Mouse (Mus musculus) intestine, embryonic 15.5 days (tissue): ENCODE results near the gene Cped1. TPM values are rescaled to one million over a fixed set of nuclear protein-coding genes. Genes with fewer than 3 reads are reported as not detected.

Source experiments
- ATAC-seq: fragments of 200-750 bp; cut with Nextera tagmentation; 2 replicates; pipeline ENCODE4 v1.8.0; 2017; ENCODE audit warnings: moderate TSS enrichment, moderate library complexity
- H3K27ac ChIP-seq: fragments of 300-500 bp; sonication (generic); 2 replicates; pipeline ENCODE4 v1.5.1; 2015; ENCODE audit warnings: mild to moderate bottlenecking, inconsistent platforms
- H3K27me3 ChIP-seq: fragments of 300-500 bp; sonication (generic); replicated peaks from 2 replicates; pipeline ENCODE4 v1.6.1; 2015; ENCODE audit warnings: inconsistent platforms
- H3K36me3 ChIP-seq: fragments of 300-500 bp; sonication (generic); 2 replicates; pipeline ENCODE4 v1.6.1; 2015; ENCODE audit warnings: inconsistent platforms
- H3K4me1 ChIP-seq: fragments of 300-500 bp; sonication (generic); replicated peaks from 2 replicates; pipeline ENCODE4 v1.6.1; 2015; ENCODE audit warnings: inconsistent platforms
- H3K4me2 ChIP-seq: fragments of 300-500 bp; sonication (generic); replicated peaks from 2 replicates; pipeline ENCODE4 v1.6.1; 2015; ENCODE audit warnings: mild to moderate bottlenecking, inconsistent platforms
- H3K4me3 ChIP-seq: fragments of 300-500 bp; sonication (generic); replicated peaks from 2 replicates; pipeline ENCODE4 v1.5.1; 2015; ENCODE audit warnings: inconsistent platforms
- H3K9ac ChIP-seq: fragments of 300-500 bp; sonication (generic); 2 replicates; pipeline ENCODE4 v1.6.1; 2015; ENCODE audit warnings: inconsistent platforms
- H3K9me3 ChIP-seq: fragments of 300-500 bp; sonication (generic); 2 replicates; pipeline ENCODE4 v1.6.1; 2016; ENCODE audit warnings: inconsistent platforms
- WGBS: fragments of 180-500 bp; shearing (Covaris S2); methylation state at CpG from one replicate; pipeline ENCODE4 v1.1.7; 2015; 5-methylcytosine and 5-hydroxymethylcytosine counted together
- polyA plus RNA-seq: library from polyadenylated mRNA; unstranded; fragments of >200 nt; fragmentation: Nextera tagmentation; extraction: Ambion mirVana; gene quantifications from 2 replicates; pipeline ENCODE4 v1.2.1, GENCODE M21; 2015

Cped1 gene
- polyA plus RNA-seq: 19.5 and 20.7 TPM in 2 replicates

- H3K27me3 ChIP-seq: no peaks in the 10 kb centered on the region
- peak within 1 kb of the TSS; percentile 84 for H3K4me2 ChIP-seq
- WGBS: under 1% methylated on average over 38 of the region's 38 CpGs
- H3K27ac ChIP-seq: peak within 1 kb of the TSS; percentile 61
- no peaks in the 10 kb centered on the region for H3K9me3 ChIP-seq
- peak; percentile 76 for ATAC-seq
- H3K9ac ChIP-seq: peak within 1 kb of the TSS; percentile 50
- no peaks in the 10 kb centered on the region for H3K4me1 ChIP-seq
- H3K36me3 ChIP-seq: no peaks in the 10 kb centered on the region
- H3K4me3 ChIP-seq: peak within 1 kb of the TSS; percentile 47
These were observed at the start of gene Cped1 for GRCm38 (mm10) chr6:21985732-21986540. Gene Cped1 (plus strand): TSS chr6:21985916.

GRCm38 (mm10) chr6:21937981-21938635, 47.6 kb upstream of the Cped1 start:
- Histone ChIP-seq H3K4me3 (no peak overlapping the region), H3K4me2 (no peak overlapping the region), H3K27ac (no peak overlapping the region), H3K9me3 (no peaks in the 10 kb centered on the region), H3K36me3 (no peaks in the 10 kb centered on the region), H3K27me3 (no peaks in the 10 kb centered on the region), H3K9ac (no peak overlapping the region), H3K4me1 (no peaks in the 10 kb centered on the region)
- WGBS: 69% methylated on average over 4 of the region's 4 CpGs
- peak; percentile 82 for ATAC-seq

GRCm38 (mm10) chr6:21949226-21949731, 36.4 kb upstream of the Cped1 start, which contains the start of gene Ing3:
Gene Ing3 (plus strand): TSS chr6:21949571.
- WGBS: under 1% methylated on average over 35 of the region's 35 CpGs

GRCm38 (mm10) chr6:21949771-21950448, 35.8 kb upstream of the Cped1 start:
- peak overlapping the region; percentile 79 for H3K4me3 ChIP-seq
- no peaks in the 10 kb centered on the region for H3K27me3 ChIP-seq
- H3K27ac ChIP-seq: peak overlapping the region; percentile 98
- peak overlapping the region; percentile 69 for H3K9ac ChIP-seq
- peaks cover 2% of the 10 kb centered on the region; the same call in 1 of the 2 replicates for H3K36me3 ChIP-seq
- WGBS: under 1% methylated on average over 62 of the region's 68 CpGs
- H3K9me3 ChIP-seq: no peaks in the 10 kb centered on the region
- peak; percentile 97 for ATAC-seq
- peak overlapping the region; percentile 68 for H3K4me2 ChIP-seq
- peaks cover 7% of the 10 kb centered on the region; the same call in 1 of the 2 replicates for H3K4me1 ChIP-seq

More at GRCm38 (mm10) chr6:21949226-21949731, 36.4 kb upstream of the Cped1 start, which contains the start of gene Ing3:
- Histone ChIP-seq H3K27ac (peak within 1 kb of the TSS; percentile 98), H3K27me3 (no peaks in the 10 kb centered on the region), H3K4me3 (peak within 1 kb of the TSS; percentile 79), H3K9ac (peak within 1 kb of the TSS; percentile 69), H3K9me3 (no peaks in the 10 kb centered on the region), H3K36me3 (peaks cover 2% of the 10 kb centered on the region; the same call in 1 of the 2 replicates), H3K4me2 (peak within 1 kb of the TSS; percentile 68), H3K4me1 (peaks cover 7% of the 10 kb centered on the region; the same call in 1 of the 2 replicates)
- peak; percentile 98 for ATAC-seq

GRCm38 (mm10) chr6:21950676-21951075, 35.0 kb upstream of the Cped1 start:
- no peak for ATAC-seq
- peak overlapping the region; percentile 79 for H3K4me3 ChIP-seq
- peak overlapping the region; percentile 69; the same call in 1 of the 2 replicates for H3K9ac ChIP-seq
- WGBS: 69% methylated on average over 2 of the region's 2 CpGs
- H3K4me2 ChIP-seq: peak overlapping the region; percentile 68
- no peak overlapping the region for H3K27ac ChIP-seq
- H3K27me3 ChIP-seq: no peaks in the 10 kb centered on the region
- H3K36me3 ChIP-seq: peaks cover 2% of the 10 kb centered on the region; the same call in 1 of the 2 replicates
- peaks cover 7% of the 10 kb centered on the region; the same call in 1 of the 2 replicates for H3K4me1 ChIP-seq
- H3K9me3 ChIP-seq: no peaks in the 10 kb centered on the region

GRCm38 (mm10) chr6:21955468-21955867, 30.2 kb upstream of the Cped1 start:
- peaks cover 7% of the 10 kb centered on the region; the same call in 1 of the 2 replicates for H3K36me3 ChIP-seq
- no peaks in the 10 kb centered on the region for H3K9me3 ChIP-seq
- no peak overlapping the region for H3K4me2 ChIP-seq
- 88% methylated on average over 4 of the region's 4 CpGs for WGBS
- H3K27ac ChIP-seq: no peak overlapping the region
- no peak overlapping the region for H3K9ac ChIP-seq
- H3K4me3 ChIP-seq: no peak overlapping the region
- H3K27me3 ChIP-seq: no peaks in the 10 kb centered on the region
- peaks cover 5% of the 10 kb centered on the region; the same call in 1 of the 2 replicates for H3K4me1 ChIP-seq
- ATAC-seq: no peak

- Histone ChIP-seq H3K9ac (no peak overlapping the region), H3K27me3 (no peaks in the 10 kb centered on the region), H3K27ac (no peak overlapping the region), H3K4me1 (no peaks in the 10 kb centered on the region), H3K36me3 (0 out of 2 replicates have a peak, but pooled peaks cover 5% of the 10 kb centered on the region), H3K9me3 (no peaks in the 10 kb centered on the region), H3K4me3 (no peak overlapping the region), H3K4me2 (no peak overlapping the region)
- ATAC-seq: no peak
- WGBS: 74% methylated on average over 4 of the region's 4 CpGs
These were observed 26.8 kb upstream of the Cped1 start for GRCm38 (mm10) chr6:21958922-21959321.

- H3K4me2 ChIP-seq: no peak overlapping the region
- H3K9me3 ChIP-seq: no peaks in the 10 kb centered on the region
- 0 out of 2 replicates have a peak, but pooled peaks cover 5% of the 10 kb centered on the region for H3K36me3 ChIP-seq
- no peak overlapping the region for H3K27ac ChIP-seq
- ATAC-seq: no peak
- no peaks in the 10 kb centered on the region for H3K4me1 ChIP-seq
- H3K4me3 ChIP-seq: no peak overlapping the region
- H3K27me3 ChIP-seq: no peaks in the 10 kb centered on the region
- H3K9ac ChIP-seq: no peak overlapping the region
- WGBS: 96% methylated on average over 5 of the region's 5 CpGs
These were observed 25.8 kb upstream of the Cped1 start for GRCm38 (mm10) chr6:21959909-21960308.

- no peaks in the 10 kb centered on the region for H3K9me3 ChIP-seq
- ATAC-seq: no peak
- no peak overlapping the region for H3K9ac ChIP-seq
- no peak overlapping the region for H3K4me2 ChIP-seq
- H3K4me1 ChIP-seq: no peaks in the 10 kb centered on the region
- peaks cover 8% of the 10 kb centered on the region for H3K36me3 ChIP-seq
- no peak overlapping the region for H3K4me3 ChIP-seq
- 69% methylated on average over 2 of the region's 2 CpGs for WGBS
- no peaks in the 10 kb centered on the region for H3K27me3 ChIP-seq
- no peak overlapping the region for H3K27ac ChIP-seq
These were observed 8.2 kb upstream of the Cped1 start for GRCm38 (mm10) chr6:21977532-21977931.

- Histone ChIP-seq H3K27me3 (no peaks in the 10 kb centered on the region), H3K36me3 (no peaks in the 10 kb centered on the region), H3K9ac (no peak overlapping the region), H3K4me3 (no peak overlapping the region), H3K27ac (no peak overlapping the region), H3K4me2 (no peak overlapping the region), H3K4me1 (no peaks in the 10 kb centered on the region), H3K9me3 (no peaks in the 10 kb centered on the region)
- 88% methylated on average over 1 of the region's 1 CpGs for WGBS
- no peak for ATAC-seq
These were observed 4.6 kb upstream of the Cped1 start for GRCm38 (mm10) chr6:21981114-21981513.

GRCm38 (mm10) chr6:21984990-21985731, 555 bp upstream of the Cped1 start:
- Histone ChIP-seq H3K27ac (peak overlapping the region; percentile 61), H3K4me1 (no peaks in the 10 kb centered on the region), H3K27me3 (no peaks in the 10 kb centered on the region), H3K9ac (peak overlapping the region; percentile 50), H3K4me3 (peak overlapping the region; percentile 47), H3K36me3 (no peaks in the 10 kb centered on the region), H3K9me3 (no peaks in the 10 kb centered on the region), H3K4me2 (peak overlapping the region; percentile 84)
- WGBS: 8% methylated on average over 16 of the region's 16 CpGs
- ATAC-seq: peak; percentile 73
